Mouse (Mus musculus) hindbrain, embryonic 12.5 days (tissue): Measurements from ENCODE around the gene Atp13a3. TPM values are rescaled to one million over a fixed set of nuclear protein-coding genes. Genes with fewer than 3 reads are reported as not detected.

ENCODE experiments used
- ATAC-seq: fragments of 200-750 bp; cut with Nextera tagmentation; 2 replicates; pipeline ENCODE4 v1.8.0; 2017; ENCODE audit warnings: moderate TSS enrichment; ENCODE audit not compliant: low FRiP score
- H3K27ac ChIP-seq: fragments of 300-500 bp; sonication (generic); 2 replicates; pipeline ENCODE4 v1.5.1; 2016; ENCODE audit warnings: mild to moderate bottlenecking
- H3K27me3 ChIP-seq: fragments of 300-500 bp; sonication (generic); 2 replicates; pipeline ENCODE4 v1.6.1; 2016; ENCODE audit warnings: mild to moderate bottlenecking
- H3K36me3 ChIP-seq: fragments of 300-500 bp; sonication (generic); 2 replicates; pipeline ENCODE4 v1.6.1; 2016; ENCODE audit warnings: mild to moderate bottlenecking
- H3K4me1 ChIP-seq: fragments of 300-500 bp; sonication (generic); 2 replicates; pipeline ENCODE4 v1.6.1; 2016
- H3K4me2 ChIP-seq: fragments of 300-500 bp; sonication (generic); replicated peaks from 2 replicates; pipeline ENCODE4 v1.6.1; 2016; ENCODE audit warnings: mild to moderate bottlenecking
- H3K4me3 ChIP-seq: fragments of 300-500 bp; sonication (generic); 2 replicates; pipeline ENCODE4 v1.5.1; 2016; ENCODE audit warnings: mild to moderate bottlenecking
- H3K9ac ChIP-seq: fragments of 300-500 bp; sonication (generic); 2 replicates; pipeline ENCODE4 v1.6.1; 2016; ENCODE audit warnings: mild to moderate bottlenecking, moderate library complexity
- H3K9me3 ChIP-seq: fragments of 300-500 bp; sonication (generic); replicated peaks from 2 replicates; pipeline ENCODE4 v1.6.1; 2016; ENCODE audit warnings: mild to moderate bottlenecking
- WGBS: fragments of 180-500 bp; shearing (Covaris S2); methylation state at CpG from one replicate; pipeline ENCODE4 v1.1.7; 2016; 5-methylcytosine and 5-hydroxymethylcytosine counted together
- polyA plus RNA-seq: library from polyadenylated mRNA; unstranded; fragments of >200 nt; fragmentation: Nextera tagmentation; extraction: Ambion mirVana; gene quantifications from 2 replicates; pipeline ENCODE4 v1.2.1, GENCODE M21; 2016

Gene Atp13a3
- polyA plus RNA-seq, 1 experiment from 2014 or later: 14.6 TPM

- Histone ChIP-seq H3K36me3 (no peaks in the 10 kb centered on the region), H3K9me3 (no peaks in the 10 kb centered on the region), H3K27ac (no peak overlapping the region), H3K4me3 (no peak overlapping the region), H3K4me1 (no peaks in the 10 kb centered on the region), H3K27me3 (no peaks in the 10 kb centered on the region), H3K4me2 (no peak overlapping the region), H3K9ac (no peak overlapping the region)
- no peak for ATAC-seq
- WGBS: 78% methylated on average over 4 of the region's 4 CpGs
Measured at GRCm38 (mm10) chr16:30435393-30435792, 29.6 kb upstream of the Atp13a3 start.

DNA sequence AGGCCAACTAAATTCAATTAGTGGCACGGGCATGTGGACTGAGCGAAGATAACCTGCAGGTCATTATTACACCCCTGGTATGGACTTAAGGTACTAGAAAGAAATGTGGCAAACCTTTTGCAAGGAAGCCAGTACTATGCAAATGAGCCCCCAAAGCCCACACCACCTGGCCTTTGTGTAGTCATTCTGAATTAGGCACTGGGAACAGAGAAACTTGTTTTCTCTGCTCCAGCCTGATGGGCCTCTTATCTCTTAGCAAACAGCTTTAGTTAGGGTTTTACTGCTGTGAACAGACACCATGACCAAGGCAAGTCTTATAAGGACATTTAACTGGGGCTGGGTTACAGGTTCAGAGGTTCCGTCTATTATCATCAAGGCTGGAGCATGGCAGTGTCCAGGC is 27.4 kb upstream of the Atp13a3 start:
- Histone ChIP-seq H3K36me3 (no peaks in the 10 kb centered on the region), H3K9ac (no peak overlapping the region), H3K27ac (no peak overlapping the region), H3K27me3 (no peaks in the 10 kb centered on the region), H3K9me3 (no peaks in the 10 kb centered on the region), H3K4me2 (no peak overlapping the region), H3K4me3 (no peak overlapping the region), H3K4me1 (no peaks in the 10 kb centered on the region)
- WGBS: 87% methylated on average over 3 of the region's 3 CpGs
- no peak for ATAC-seq

- no peaks in the 10 kb centered on the region for H3K9me3 ChIP-seq
- H3K36me3 ChIP-seq: no peaks in the 10 kb centered on the region
- no peak overlapping the region for H3K4me3 ChIP-seq
- 93% methylated on average over 2 of the region's 2 CpGs for WGBS
- H3K9ac ChIP-seq: no peak overlapping the region
- H3K4me2 ChIP-seq: no peak overlapping the region
- no peaks in the 10 kb centered on the region for H3K4me1 ChIP-seq
- H3K27me3 ChIP-seq: no peaks in the 10 kb centered on the region
- H3K27ac ChIP-seq: no peak overlapping the region
- no peak for ATAC-seq
Measured at GRCm38 (mm10) chr16:30432111-30432510, 26.3 kb upstream of the Atp13a3 start.

- H3K4me2 ChIP-seq: no peak overlapping the region
- WGBS: 97% methylated on average over 2 of the region's 2 CpGs
- H3K4me1 ChIP-seq: no peaks in the 10 kb centered on the region
- no peak overlapping the region for H3K4me3 ChIP-seq
- no peaks in the 10 kb centered on the region for H3K27me3 ChIP-seq
- no peaks in the 10 kb centered on the region for H3K9me3 ChIP-seq
- no peak overlapping the region for H3K27ac ChIP-seq
- no peak for ATAC-seq
- no peak overlapping the region for H3K9ac ChIP-seq
- H3K36me3 ChIP-seq: no peaks in the 10 kb centered on the region
Measured at GRCm38 (mm10) chr16:30430512-30431088, 24.8 kb upstream of the Atp13a3 start.

GRCm38 (mm10) chr16:30428753-30429260 is 23.0 kb upstream of the Atp13a3 start:
- Histone ChIP-seq H3K4me1 (no peaks in the 10 kb centered on the region), H3K4me2 (no peak overlapping the region), H3K4me3 (no peak overlapping the region), H3K9ac (no peak overlapping the region), H3K27me3 (no peaks in the 10 kb centered on the region), H3K36me3 (no peaks in the 10 kb centered on the region), H3K9me3 (no peaks in the 10 kb centered on the region), H3K27ac (no peak overlapping the region)
- 88% methylated on average over 4 of the region's 4 CpGs for WGBS
- no peak for ATAC-seq

GRCm38 (mm10) chr16:30427466-30427865 is 21.7 kb upstream of the Atp13a3 start:
- 86% methylated on average over 4 of the region's 4 CpGs for WGBS
- no peak overlapping the region for H3K27ac ChIP-seq
- H3K4me1 ChIP-seq: no peaks in the 10 kb centered on the region
- no peak overlapping the region for H3K4me2 ChIP-seq
- no peak overlapping the region for H3K9ac ChIP-seq
- ATAC-seq: no peak
- H3K9me3 ChIP-seq: no peaks in the 10 kb centered on the region
- no peaks in the 10 kb centered on the region for H3K36me3 ChIP-seq
- no peak overlapping the region for H3K4me3 ChIP-seq
- H3K27me3 ChIP-seq: no peaks in the 10 kb centered on the region

- H3K27ac ChIP-seq: no peak overlapping the region
- no peaks in the 10 kb centered on the region for H3K36me3 ChIP-seq
- no peaks in the 10 kb centered on the region for H3K4me1 ChIP-seq
- H3K4me2 ChIP-seq: no peak overlapping the region
- no peak overlapping the region for H3K9ac ChIP-seq
- WGBS: 81% methylated on average over 4 of the region's 5 CpGs
- no peaks in the 10 kb centered on the region for H3K27me3 ChIP-seq
- ATAC-seq: no peak
- H3K4me3 ChIP-seq: no peak overlapping the region
- no peaks in the 10 kb centered on the region for H3K9me3 ChIP-seq
Measured at GRCm38 (mm10) chr16:30427003-30427402, 21.2 kb upstream of the Atp13a3 start.

DNA sequence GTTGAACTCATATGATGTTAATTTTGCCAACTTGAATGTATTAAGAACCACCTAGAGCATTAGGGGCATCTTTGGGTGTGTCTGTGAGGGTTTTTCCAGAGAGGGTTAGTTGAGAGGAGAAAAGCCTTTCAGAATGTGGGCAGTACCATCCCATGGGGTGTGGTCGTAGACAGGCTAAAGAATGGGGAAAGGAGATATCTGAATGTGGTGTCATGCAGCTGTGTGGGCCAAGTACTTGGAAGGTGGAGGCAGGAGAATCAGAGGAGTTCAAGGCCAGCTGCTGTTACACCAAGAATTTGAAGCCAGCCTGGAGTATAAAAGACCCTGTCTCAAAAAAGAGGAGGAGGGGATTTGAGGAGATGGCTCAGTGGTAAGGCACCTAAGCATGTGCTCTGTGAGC is 20.2 kb upstream of the Atp13a3 start:
- Histone ChIP-seq H3K4me1 (no peaks in the 10 kb centered on the region), H3K4me3 (no peak overlapping the region), H3K27ac (no peak overlapping the region), H3K9me3 (no peaks in the 10 kb centered on the region), H3K4me2 (no peak overlapping the region), H3K27me3 (no peaks in the 10 kb centered on the region), H3K9ac (no peak overlapping the region), H3K36me3 (no peaks in the 10 kb centered on the region)
- ATAC-seq: no peak
- WGBS: 74% methylated on average over 1 of the region's 1 CpGs

- no peak overlapping the region for H3K27ac ChIP-seq
- no peaks in the 10 kb centered on the region for H3K36me3 ChIP-seq
- no peaks in the 10 kb centered on the region for H3K4me1 ChIP-seq
- no peak overlapping the region for H3K4me3 ChIP-seq
- no peaks in the 10 kb centered on the region for H3K9me3 ChIP-seq
- H3K9ac ChIP-seq: no peak overlapping the region
- no peak overlapping the region for H3K4me2 ChIP-seq
- 88% methylated on average over 5 of the region's 5 CpGs for WGBS
- ATAC-seq: no peak
- H3K27me3 ChIP-seq: no peaks in the 10 kb centered on the region
Measured at GRCm38 (mm10) chr16:30424053-30424452, 18.3 kb upstream of the Atp13a3 start.

DNA sequence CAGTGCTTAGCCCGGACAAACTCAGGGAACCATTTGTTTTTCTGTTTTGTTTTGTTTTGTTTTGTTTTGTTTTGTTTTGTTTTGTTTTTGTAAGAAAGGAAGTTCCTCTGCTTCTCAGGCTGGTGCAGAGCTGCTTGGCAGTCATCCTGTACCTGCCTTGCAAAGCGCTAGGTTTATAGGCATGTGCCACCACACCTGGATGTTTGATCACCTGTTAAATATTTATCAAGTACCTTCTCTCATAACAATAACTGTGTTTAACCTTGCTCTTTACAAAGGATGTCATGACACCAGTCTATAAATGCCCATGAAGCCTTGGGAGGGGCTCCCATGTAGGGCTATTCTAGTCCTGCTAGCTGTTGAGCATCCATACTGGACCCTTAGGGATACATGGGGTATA is 10.9 kb upstream of the Atp13a3 start:
- Histone ChIP-seq H3K27me3 (no peaks in the 10 kb centered on the region), H3K4me1 (no peaks in the 10 kb centered on the region), H3K9ac (no peak overlapping the region), H3K36me3 (no peaks in the 10 kb centered on the region), H3K4me2 (no peak overlapping the region), H3K27ac (no peak overlapping the region), H3K4me3 (no peak overlapping the region), H3K9me3 (no peaks in the 10 kb centered on the region)
- no peak for ATAC-seq
- WGBS: 84% methylated on average over 2 of the region's 2 CpGs

DNA sequence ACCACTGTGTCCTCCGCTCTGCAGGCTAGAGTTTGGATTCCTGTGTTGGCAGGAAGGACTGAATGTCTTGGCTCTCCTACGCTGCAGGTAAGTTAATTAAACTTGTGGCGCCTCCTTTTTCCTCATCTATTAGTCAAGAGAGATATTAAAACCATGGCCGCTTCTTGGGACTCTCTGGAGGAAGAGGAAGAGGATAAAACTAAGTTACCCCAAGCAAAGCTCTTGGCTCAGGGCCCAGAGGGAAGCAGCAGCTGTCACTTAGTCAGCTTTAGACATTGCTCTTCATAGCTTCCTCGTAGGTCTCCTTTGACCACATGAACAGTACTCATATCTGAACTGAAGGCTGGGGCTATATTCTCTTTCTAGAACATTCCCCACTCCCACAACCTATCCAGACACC is 10.5 kb upstream of the Atp13a3 start:
- no peak overlapping the region for H3K4me2 ChIP-seq
- WGBS: 79% methylated on average over 5 of the region's 5 CpGs

DNA sequence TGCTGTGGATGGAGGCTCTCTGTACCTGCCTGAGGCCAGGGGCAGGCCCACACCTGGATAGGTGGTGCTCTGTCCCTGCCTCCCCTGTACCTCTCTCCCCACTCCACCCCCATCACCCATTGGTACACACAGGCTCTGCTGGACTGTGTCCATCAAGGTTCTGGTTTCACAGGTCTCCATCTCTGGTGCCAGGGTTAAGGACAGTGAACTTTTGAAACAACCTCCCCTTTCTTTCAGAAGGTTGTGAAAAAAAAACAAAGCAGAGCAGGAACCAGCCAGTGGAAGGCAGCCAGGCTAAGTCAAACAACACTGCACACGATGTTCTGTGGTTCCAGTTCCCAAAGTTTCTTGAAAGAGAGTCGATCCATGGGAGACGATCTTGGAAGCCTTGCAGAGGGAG is 6.9 kb upstream of the Atp13a3 start:
- WGBS: 74% methylated on average over 3 of the region's 3 CpGs
- H3K27me3 ChIP-seq: no peaks in the 10 kb centered on the region
- no peak overlapping the region for H3K4me3 ChIP-seq
- no peak overlapping the region for H3K27ac ChIP-seq
- no peak overlapping the region for H3K9ac ChIP-seq
- no peaks in the 10 kb centered on the region for H3K36me3 ChIP-seq
- no peak overlapping the region for H3K4me2 ChIP-seq
- ATAC-seq: no peak
- no peaks in the 10 kb centered on the region for H3K4me1 ChIP-seq
- H3K9me3 ChIP-seq: no peaks in the 10 kb centered on the region

More for the DNA sequence above, 10.5 kb upstream of the Atp13a3 start:
- Histone ChIP-seq H3K9me3 (no peaks in the 10 kb centered on the region), H3K36me3 (no peaks in the 10 kb centered on the region), H3K27me3 (no peaks in the 10 kb centered on the region), H3K27ac (no peak overlapping the region), H3K9ac (no peak overlapping the region), H3K4me3 (no peak overlapping the region), H3K4me1 (no peaks in the 10 kb centered on the region)
- no peak for ATAC-seq

DNA sequence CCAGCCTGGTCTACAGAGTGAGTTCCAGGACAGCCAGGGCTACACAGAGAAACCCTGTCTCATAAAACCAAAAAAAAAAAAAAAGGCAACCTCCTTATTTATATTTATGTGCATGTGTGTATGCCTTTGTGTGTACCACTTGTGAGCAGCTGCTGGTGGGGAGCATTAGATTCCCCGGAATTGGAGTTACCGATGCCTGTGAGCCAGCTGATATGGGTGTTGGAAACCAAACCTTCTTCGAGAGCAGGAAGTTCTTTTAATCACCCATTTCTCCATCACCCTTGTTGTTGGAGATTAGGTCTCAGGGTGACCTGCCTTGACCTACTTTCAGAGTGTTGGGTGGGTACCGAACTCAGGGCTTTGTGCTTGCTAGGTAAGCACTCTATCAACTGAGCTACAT is 5.1 kb upstream of the Atp13a3 start:
- H3K4me2 ChIP-seq: no peak overlapping the region
- no peak overlapping the region for H3K27ac ChIP-seq
- no peaks in the 10 kb centered on the region for H3K27me3 ChIP-seq
- no peak for ATAC-seq
- WGBS: 96% methylated on average over 4 of the region's 4 CpGs
- H3K36me3 ChIP-seq: no peaks in the 10 kb centered on the region
- H3K4me1 ChIP-seq: no peaks in the 10 kb centered on the region
- H3K9ac ChIP-seq: no peak overlapping the region
- no peak overlapping the region for H3K4me3 ChIP-seq
- no peaks in the 10 kb centered on the region for H3K9me3 ChIP-seq
